Mouse (Mus musculus): ENCODE data around the gene Ndst4.

DNA sequence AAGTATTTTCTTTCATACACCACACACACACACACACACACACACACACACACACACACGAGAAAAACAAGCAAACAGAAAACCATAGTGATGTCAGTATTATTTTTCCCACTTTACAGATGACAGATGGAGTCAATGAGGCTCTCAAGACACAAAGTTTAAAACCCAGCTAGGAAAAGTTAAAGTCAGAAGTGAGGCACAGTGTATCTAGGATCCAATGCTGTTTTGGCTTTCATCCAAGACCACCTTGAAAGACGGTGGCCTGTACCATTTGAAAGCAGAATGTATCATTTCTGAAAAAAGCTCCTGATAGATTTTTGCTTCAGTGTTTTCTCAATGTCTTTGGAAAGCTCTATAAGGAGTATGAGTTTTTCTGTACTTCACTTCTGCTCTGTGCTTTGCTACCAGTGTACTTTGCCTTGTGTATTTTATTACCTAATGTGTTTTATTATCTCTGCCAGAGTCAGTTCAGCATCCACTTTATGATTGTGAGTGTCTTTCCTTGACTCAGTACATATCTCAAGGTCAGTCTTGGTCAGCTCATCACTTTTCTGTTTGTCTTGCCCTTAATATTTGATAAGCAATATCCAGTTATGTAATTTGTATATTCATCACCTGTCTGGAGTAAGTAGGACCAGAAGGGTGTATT is 257.1 kb downstream of the Ndst4 start:
- TF ChIP-seq EP300 (IDR thresholded peaks at IDR 0.05; ENCODE audit: low read depth) (no peak), CTCF (IDR thresholded peaks at IDR 0.05; ENCODE audit: low read depth) (no peak)

Measured in heart, postnatal 0 days (tissue).